Mouse (Mus musculus) adrenal gland, postnatal 10 days (tissue): Measurements from ENCODE around the gene Myzap. TPM values are rescaled to one million over a fixed set of nuclear protein-coding genes. Genes with fewer than 3 reads are reported as not detected.

ENCODE experiments used
- DNase-seq: peaks from one replicate; pipeline ENCODE4 v3.0.0; 2021; ENCODE audit warnings: mixed read lengths
- total RNA-seq, 2 experiments: library from RNA; stranded (reverse); gene quantifications; 2 replicates each; pipeline ENCODE4 v1.2.3; 2021

The Myzap gene
- total RNA-seq, 2 experiments from 2014 or later = 10.9 to 13.5 TPM

GRCm38 (mm10) chr9:71604914-71605635 is 12.9 kb upstream of the Myzap start:
- DNase-seq = no peak

DNA sequence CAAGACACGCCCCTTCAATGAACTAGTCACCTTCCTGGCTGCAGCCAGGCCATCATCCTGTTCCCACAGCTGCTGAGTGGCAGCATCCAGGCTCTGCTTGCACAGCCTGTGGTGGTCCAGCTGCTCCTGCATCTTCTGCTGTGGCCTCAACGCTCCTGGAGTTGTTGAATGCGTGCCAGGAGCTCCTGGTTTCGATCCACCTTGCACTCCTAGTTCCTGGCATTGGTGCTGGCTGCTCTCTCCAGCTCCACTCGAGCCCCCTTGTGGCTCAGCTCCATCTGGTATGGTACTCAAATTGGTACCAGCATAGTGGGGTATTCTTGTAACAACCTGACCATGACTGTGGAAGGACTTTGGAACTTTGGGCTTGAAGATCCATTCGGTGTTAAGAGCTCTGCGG is 7.7 kb upstream of the Myzap start:
- no peak for DNase-seq

GRCm38 (mm10) chr9:71596888-71597287 is 4.7 kb upstream of the Myzap start:
- DNase-seq = no peak

- no peak for DNase-seq
Observed at GRCm38 (mm10) chr9:71592577-71593285, 571 bp upstream of the Myzap start.

- no peak for DNase-seq
Observed at GRCm38 (mm10) chr9:71591106-71591505, 1.1 kb downstream of the Myzap start.

DNA sequence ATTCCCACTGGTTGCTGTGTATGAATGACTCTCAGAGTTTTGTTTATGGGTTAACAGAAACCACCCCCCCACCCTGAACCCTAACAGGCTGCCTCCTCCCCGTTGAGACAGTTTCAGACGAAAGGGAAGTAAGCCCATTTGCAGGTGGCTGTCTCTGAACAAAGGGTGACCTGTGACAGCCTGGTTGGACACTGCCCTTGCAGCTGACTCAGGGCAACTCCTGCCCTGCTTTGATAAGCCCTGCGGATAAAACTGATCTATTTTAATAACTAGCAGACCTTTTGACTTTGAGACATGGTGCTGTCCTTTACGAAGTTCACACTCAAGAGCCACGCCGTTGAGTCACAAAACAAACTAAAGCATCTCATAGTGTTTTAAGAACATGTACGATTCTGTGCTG is 2.4 kb downstream of the Myzap start:
- no peak for DNase-seq

- DNase-seq = no peak
Observed at GRCm38 (mm10) chr9:71588930-71589592, 3.1 kb downstream of the Myzap start.

DNA sequence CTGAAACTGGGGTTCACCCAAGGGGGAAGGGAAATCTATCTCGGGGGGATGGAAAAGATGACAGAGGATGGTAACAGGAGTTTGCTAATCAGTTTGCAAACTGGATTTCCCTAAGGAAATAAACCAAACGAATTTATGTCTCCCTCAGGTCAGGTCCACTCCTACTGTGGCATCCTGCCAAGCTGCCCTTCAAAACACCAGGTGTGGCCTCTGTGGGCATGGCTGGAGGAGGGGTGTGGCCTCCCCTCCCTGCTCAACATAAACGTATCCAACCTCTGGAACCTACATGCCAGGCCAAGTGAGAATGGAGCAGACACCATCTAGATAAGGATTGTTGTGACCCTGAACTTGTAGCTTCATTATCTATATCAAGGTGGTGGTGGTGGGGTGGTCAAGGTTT is 5.8 kb downstream of the Myzap start:
- no peak for DNase-seq

- DNase-seq = no peak
Observed at GRCm38 (mm10) chr9:71582771-71583170, 9.4 kb downstream of the Myzap start.

DNA sequence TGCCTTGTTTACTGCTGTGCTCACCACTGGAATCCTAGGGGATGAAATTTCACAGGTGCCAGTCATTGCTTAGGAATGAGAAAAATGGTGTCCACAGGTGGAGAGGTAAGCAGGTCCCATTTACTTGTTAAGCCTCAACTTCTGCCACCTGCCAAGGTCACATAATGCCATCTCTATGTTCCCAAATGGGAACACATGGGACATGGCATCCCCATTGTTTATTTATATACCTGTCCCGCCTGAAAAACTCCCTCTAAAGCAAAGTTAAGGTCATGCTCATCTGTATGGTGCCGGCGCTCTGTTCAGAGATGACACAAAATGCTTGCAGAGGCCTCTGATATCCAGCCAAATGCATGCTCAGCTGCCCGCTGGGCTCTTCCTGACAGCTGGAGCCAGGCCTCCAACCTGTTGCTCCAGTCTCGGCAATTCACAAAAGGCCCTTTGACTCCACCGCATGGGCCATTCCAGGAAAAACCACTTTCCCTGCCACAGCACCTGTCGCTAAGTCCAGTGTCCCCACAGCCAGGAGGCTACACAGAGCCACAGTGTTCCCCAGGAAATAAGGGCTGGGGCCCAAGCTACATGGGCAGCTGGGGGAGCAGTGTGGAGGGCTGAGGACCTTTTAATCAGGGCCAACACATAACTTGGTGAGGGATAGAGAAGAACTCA is 13.1 kb downstream of the Myzap start:
- DNase-seq = no peak

GRCm38 (mm10) chr9:71574440-71574839 is 17.7 kb downstream of the Myzap start:
- DNase-seq = no peak

DNA sequence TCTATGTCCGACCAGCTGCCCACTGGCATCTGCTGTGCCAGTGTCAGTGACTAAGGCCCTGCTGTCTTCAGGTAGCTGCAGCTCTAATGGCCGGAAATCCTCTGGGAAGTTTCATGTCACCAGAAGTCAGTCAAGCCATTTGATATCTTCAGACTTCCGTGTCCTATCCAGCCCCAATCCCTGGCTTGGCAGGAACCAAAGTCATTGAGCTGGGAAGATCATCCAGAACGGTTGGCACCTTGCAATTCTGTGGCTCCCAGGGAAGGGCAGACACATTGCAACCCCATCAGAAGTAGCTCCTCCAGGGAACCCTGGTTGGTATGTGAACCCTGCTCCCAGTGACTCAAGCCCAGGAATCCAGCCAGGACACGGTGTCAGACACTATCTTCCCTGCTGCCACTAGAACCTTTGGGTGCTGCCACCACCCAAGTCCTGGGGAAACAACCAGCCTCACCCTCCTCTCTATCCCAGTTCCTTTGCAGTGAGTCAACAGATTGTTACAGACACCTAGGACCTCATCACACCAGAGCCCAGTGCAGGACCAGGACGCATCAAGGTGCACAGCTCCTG is 18.3 kb downstream of the Myzap start:
- DNase-seq = peak; percentile 23

GRCm38 (mm10) chr9:71571150-71571633 is 21.0 kb downstream of the Myzap start:
- no peak for DNase-seq

DNA sequence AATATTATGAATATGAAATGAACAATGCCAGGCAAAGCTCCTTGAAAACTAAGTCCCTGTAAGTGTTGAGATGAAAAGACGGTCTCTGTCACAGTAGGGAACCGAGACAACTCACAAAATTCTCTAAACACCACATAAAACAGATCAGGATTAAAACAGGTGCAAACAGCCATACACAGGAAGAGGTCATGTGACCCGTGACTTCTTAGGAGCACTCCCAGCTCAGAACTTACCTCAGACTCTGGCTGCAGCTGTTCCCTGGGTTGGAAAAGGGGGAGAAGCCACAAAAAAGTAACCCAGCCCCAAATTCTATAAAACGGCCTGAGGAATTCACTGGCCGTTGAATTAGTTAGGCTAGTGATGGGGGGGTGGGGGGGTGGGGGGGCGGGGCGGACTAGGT is 22.0 kb downstream of the Myzap start:
- DNase-seq = no peak

DNA sequence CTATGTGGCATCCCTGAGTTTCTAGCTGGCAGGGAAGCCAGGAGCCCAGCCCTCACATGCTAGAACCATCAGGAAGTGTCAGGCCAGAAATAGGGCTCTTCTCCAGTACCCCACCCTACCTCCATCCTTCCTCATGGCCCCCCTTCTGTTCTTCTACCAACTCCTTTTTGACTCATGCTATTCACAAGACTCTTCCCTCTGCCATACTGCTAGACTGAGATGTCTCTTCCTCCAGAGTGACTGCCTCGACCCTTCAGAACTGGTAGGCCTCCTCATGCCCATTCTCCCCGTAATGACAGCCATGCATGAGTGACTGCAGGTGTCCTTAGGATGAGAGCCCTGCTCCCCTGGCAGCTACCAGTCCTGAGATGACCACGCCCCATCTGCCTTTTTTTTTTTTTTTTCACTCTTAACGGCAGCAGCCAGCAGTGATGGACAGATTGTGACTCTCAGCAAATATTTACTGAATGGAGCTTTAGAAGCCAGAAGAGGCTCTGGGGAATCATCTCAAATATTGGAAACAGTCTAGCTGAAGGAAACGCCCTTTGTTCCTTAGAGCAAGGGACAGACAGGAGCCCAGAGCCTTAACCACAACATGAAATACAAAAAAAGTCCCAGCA is 23.7 kb downstream of the Myzap start:
- DNase-seq = no peak

GRCm38 (mm10) chr9:71567391-71567790 is 24.8 kb downstream of the Myzap start:
- DNase-seq = no peak

- DNase-seq = no peak
Observed at GRCm38 (mm10) chr9:71566763-71567162, 25.4 kb downstream of the Myzap start.

DNA sequence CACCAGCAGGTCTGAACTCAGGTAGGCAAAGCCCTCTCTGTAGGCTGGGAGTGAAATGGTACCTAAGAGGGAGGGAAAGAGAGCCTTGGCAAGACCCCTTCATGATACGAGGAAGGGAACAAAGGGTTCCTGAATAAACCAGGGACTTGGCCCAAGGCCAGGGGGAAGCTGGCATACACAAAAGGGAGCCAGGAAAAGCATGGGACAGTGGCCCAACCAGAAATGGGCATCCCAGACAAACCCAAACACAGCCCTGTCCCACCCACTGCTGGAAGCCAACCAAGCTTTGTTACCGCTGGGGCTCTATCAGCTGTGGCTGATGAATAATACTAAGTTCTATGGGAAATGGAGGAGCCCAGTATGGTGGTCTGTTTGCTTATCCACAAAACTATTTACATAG is 34.4 kb downstream of the Myzap start:
- DNase-seq = peak; percentile 45

GRCm38 (mm10) chr9:71554001-71554400 is 38.2 kb downstream of the Myzap start:
- no peak for DNase-seq

GRCm38 (mm10) chr9:71550176-71550575 is 42.0 kb downstream of the Myzap start:
- peak; percentile 27 for DNase-seq

DNA sequence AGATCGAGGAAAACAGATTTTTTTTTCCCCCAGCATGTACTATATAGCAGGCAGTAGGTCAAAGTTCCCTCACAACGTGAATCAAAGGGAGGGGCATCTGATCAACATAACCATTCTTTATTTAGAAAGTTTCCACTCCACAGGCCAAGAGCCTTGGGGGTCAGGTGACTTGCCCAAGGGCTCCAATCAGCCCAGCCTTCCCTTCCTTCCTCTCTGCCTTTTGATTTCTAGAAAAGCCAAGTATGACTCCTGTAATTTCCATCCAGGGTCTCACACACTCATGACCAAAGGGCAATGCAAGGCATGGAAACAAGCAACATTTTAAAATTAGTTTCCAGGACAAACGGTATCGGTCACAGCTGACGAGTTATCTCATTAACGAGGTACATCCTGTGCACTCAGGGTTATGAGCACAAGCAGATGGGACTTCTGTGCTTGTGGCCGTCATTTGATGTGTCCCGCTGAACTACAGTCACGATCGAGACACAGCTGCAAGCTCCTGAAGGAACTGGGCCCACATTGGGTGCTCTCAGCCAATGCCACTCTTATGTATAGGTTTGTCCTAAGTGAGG is 44.4 kb downstream of the Myzap start:
- DNase-seq = no peak
